In the genomic region with DNA sequence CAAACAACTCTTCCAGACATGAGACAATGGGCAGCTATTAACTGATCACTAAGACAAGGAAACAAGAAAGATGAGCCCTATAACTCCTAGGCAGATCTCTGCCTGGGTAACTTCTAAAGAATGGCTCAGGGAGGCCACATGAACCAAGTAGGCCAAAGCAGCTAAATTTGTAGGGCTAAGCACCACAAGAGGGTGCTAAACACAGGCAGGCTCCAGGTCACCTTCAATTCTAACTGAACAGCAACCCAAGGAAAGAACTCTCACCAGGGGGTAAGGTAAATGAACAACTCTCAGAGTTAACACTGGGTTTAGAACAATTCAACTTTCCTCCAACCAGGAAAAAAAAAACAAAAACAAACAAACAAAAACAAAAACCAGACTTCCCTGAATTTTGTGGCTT, we compare ENCODE assay signal across 7 mouse cellular contexts. TPM values are rescaled to one million over a fixed set of nuclear protein-coding genes. Genes with fewer than 3 reads are reported as not detected.
DNase-seq lines count a peak whose midpoint lies in the region; ATAC-seq and TF ChIP-seq lines count a peak whose summit lies in the region.

No protein-coding gene starts in this region.

- no peak for DNase-seq in left cerebral cortex, adult 2 months (ENCODE audit: extremely low spot score in 1 of 2, low spot score in 2 of 2)
- no peak for DNase-seq in left cerebral cortex, postnatal 36 days (ENCODE audit: low spot score in 2 of 2)
- DNase-seq in G1E (ENCODE audit: low spot score), result no peak
- peak; percentile 60 for DNase-seq in adrenal gland, postnatal 10 days
- peak; percentile 38 for DNase-seq in embryonic facial prominence, embryonic 14.5 days (ENCODE audit: low spot score)
- DNase-seq in lung, adult 2 months, result no peak
- DNase-seq in testis, postnatal 10 days (ENCODE audit: low spot score), result no peak

- 0 out of 2 replicates have a peak, but pooled peaks have one; percentile 23 for ATAC-seq in G1E (ENCODE audit: extremely low read depth, insufficient number of reproducible peaks, low FRiP score, poor library complexity, severe bottlenecking)
- ATAC-seq in embryonic facial prominence, embryonic 14.5 days (ENCODE audit: low read depth), result no peak

- peaks cover 44% of the 10 kb centered on the region for H3K36me3 ChIP-seq in G1E (replicated peaks)
- H3K36me3 ChIP-seq in embryonic facial prominence, embryonic 14.5 days (ENCODE audit: control insufficient read depth, insufficient read depth, low read length), result 0 out of 2 replicates have a peak, but pooled peaks cover 16% of the 10 kb centered on the region

- no peak overlapping the region for H3K9ac ChIP-seq in embryonic facial prominence, embryonic 14.5 days (ENCODE audit: low read depth, low read length)

- intact Hi-C loops in left cerebral cortex, adult 2 months (cut with DNase I), result loop anchor here (2.0 to 10.0 kb wide), 3 partner anchors 67 to 371 kb away; no protein-coding TSS in a partner anchor
- intact Hi-C loops in left cerebral cortex, postnatal 36 days (cut with DNase I), result no loop called here

- H3K4me1 ChIP-seq in G1E (ENCODE audit: insufficient read depth, low read depth, low read length), result peaks cover 28% of the 10 kb centered on the region
- no peaks in the 10 kb centered on the region for H3K4me1 ChIP-seq in embryonic facial prominence, embryonic 14.5 days (ENCODE audit: control insufficient read depth, insufficient read depth, low read length)
- no peaks in the 10 kb centered on the region for H3K4me1 ChIP-seq in lung, adult 2 months (ENCODE audit: control insufficient read depth, insufficient read depth, low read length)

- no peak overlapping the region for H3K4me2 ChIP-seq in embryonic facial prominence, embryonic 14.5 days (ENCODE audit: low read depth, low read length)

- no peaks in the 10 kb centered on the region for H3K27me3 ChIP-seq in G1E (ENCODE audit: insufficient read depth, low read length)
- no peaks in the 10 kb centered on the region for H3K27me3 ChIP-seq in embryonic facial prominence, embryonic 14.5 days (replicated peaks; ENCODE audit: control insufficient read depth, insufficient read depth, low read length)

- no peak for TF ChIP-seq POLR2A in lung, adult 2 months (IDR thresholded peaks at IDR 0.05; ENCODE audit: borderline replicate concordance, extremely low read depth, low read depth, low read length)

- H3K27ac ChIP-seq in left cerebral cortex, adult 2 months, result no peak overlapping the region
- H3K27ac ChIP-seq in embryonic facial prominence, embryonic 14.5 days (replicated peaks; ENCODE audit: low read depth, low read length), result no peak overlapping the region

- H3K4me3 ChIP-seq in left cerebral cortex, adult 2 months, result no peak overlapping the region
- no peak overlapping the region for H3K4me3 ChIP-seq in G1E (ENCODE audit: low read depth, low read length)
- no peak overlapping the region for H3K4me3 ChIP-seq in embryonic facial prominence, embryonic 14.5 days (ENCODE audit: low read depth, low read length)
- no peak overlapping the region for H3K4me3 ChIP-seq in lung, adult 2 months (replicated peaks; ENCODE audit: extremely low read depth, low read depth, low read length)

- no peaks in the 10 kb centered on the region for H3K9me3 ChIP-seq in G1E (replicated peaks)
- H3K9me3 ChIP-seq in embryonic facial prominence, embryonic 14.5 days (ENCODE audit: control insufficient read depth, low read length), result no peaks in the 10 kb centered on the region

- TF ChIP-seq CTCF in left cerebral cortex, adult 2 months (IDR thresholded peaks at IDR 0.05), result peak; percentile 62
- TF ChIP-seq CTCF in G1E (IDR thresholded peaks at IDR 0.05; ENCODE audit: low read depth, low read length), result no peak
- peak; percentile 48 for TF ChIP-seq CTCF in lung, adult 2 months (IDR thresholded peaks at IDR 0.05; ENCODE audit: insufficient read depth, low read length)

RNA-seq across cellular contexts. Expression of a gene that starts 48.5 kb away (rescaled TPM):
- total RNA-seq in left cerebral cortex, adult 2 months (2021), result 100 to 1,000 TPM; 102 to 107 TPM
- total RNA-seq in left cerebral cortex, postnatal 36 days (2021), result 100 to 1,000 TPM in 1 of 2 experiments, 10 to 100 TPM in 1; 92.3 to 102 TPM
- total RNA-seq in G1E (2014; fragmentation: Nextera tagmentation), result 38.8 and 42.0 TPM in 2 replicates
- total RNA-seq in G1E (2017), result 23.2 and 26.9 TPM in 2 replicates
- polyA plus RNA-seq in G1E (2012), result 10.5 and 10.9 TPM in 2 replicates
- total RNA-seq in adrenal gland, postnatal 10 days (2021), result 10 to 100 TPM; 33.0 to 36.1 TPM
- polyA plus RNA-seq in embryonic facial prominence, embryonic 14.5 days (2014; fragmentation: Nextera tagmentation; extraction: Ambion mirVana), result 33.6 and 33.9 TPM in 2 replicates
- 7.8 and 10.8 TPM in 2 replicates for polyA plus RNA-seq in lung, adult 2 months (2012; rRNA removed)

RNA-seq across cellular contexts. Expression of a gene that starts 53.8 kb away (rescaled TPM):
- 1 to 10 TPM; 4.4 to 5.8 TPM for total RNA-seq in left cerebral cortex, adult 2 months (2021)
- 1 to 10 TPM; 4.5 to 5.7 TPM for total RNA-seq in left cerebral cortex, postnatal 36 days (2021)
- not detected in 2 replicates for total RNA-seq in G1E (2014; fragmentation: Nextera tagmentation)
- not detected in 2 replicates for total RNA-seq in G1E (2017)
- polyA plus RNA-seq in G1E (2012), result not detected in 2 replicates
- total RNA-seq in adrenal gland, postnatal 10 days (2021), result 1 to 10 TPM; 3.2 to 5.2 TPM
- 5.5 and 17.2 TPM in 2 replicates for polyA plus RNA-seq in embryonic facial prominence, embryonic 14.5 days (2014; fragmentation: Nextera tagmentation; extraction: Ambion mirVana)
- 2.3 and 2.5 TPM in 2 replicates for polyA plus RNA-seq in lung, adult 2 months (2012; rRNA removed)

RNA-seq across cellular contexts. Expression of a gene that starts 55.9 kb away (rescaled TPM):
- total RNA-seq in left cerebral cortex, adult 2 months (2021), result 100 to 1,000 TPM; 159 to 177 TPM
- 100 to 1,000 TPM; 141 to 163 TPM for total RNA-seq in left cerebral cortex, postnatal 36 days (2021)
- not detected in 2 replicates for total RNA-seq in G1E (2014; fragmentation: Nextera tagmentation)
- total RNA-seq in G1E (2017), result 0.17 TPM in 1 of 2 replicates, not detected in the other
- polyA plus RNA-seq in G1E (2012), result not detected in 2 replicates
- total RNA-seq in adrenal gland, postnatal 10 days (2021), result 10 to 100 TPM; 17.0 to 30.7 TPM
- 8.8 and 9.0 TPM in 2 replicates for polyA plus RNA-seq in embryonic facial prominence, embryonic 14.5 days (2014; fragmentation: Nextera tagmentation; extraction: Ambion mirVana)
- polyA plus RNA-seq in lung, adult 2 months (2012; rRNA removed), result 1.2 and 2.1 TPM in 2 replicates

Comparison
In these comparisons a context has a peak if more than half of its experiments do, and no peak if none do; other contexts are left out.
1. DNase-seq: peak in adrenal gland, postnatal 10 days (single experiment) and embryonic facial prominence, embryonic 14.5 days (single experiment); none in left cerebral cortex, adult 2 months (0 of 2), left cerebral cortex, postnatal 36 days (0 of 2), G1E (single experiment), lung, adult 2 months (single experiment) and testis, postnatal 10 days (single experiment).
2. RNA of a gene that starts 53.8 kb away (total RNA-seq): 4.4 to 5.8 TPM in left cerebral cortex, adult 2 months, 4.5 to 5.7 TPM in left cerebral cortex, postnatal 36 days and 3.2 to 5.2 TPM in adrenal gland, postnatal 10 days; not detected in G1E; every median in the first group is over 4 times any median in the second.
3. RNA of a gene that starts 55.9 kb away (total RNA-seq): 159 to 177 TPM in left cerebral cortex, adult 2 months, 141 to 163 TPM in left cerebral cortex, postnatal 36 days and 17.0 to 30.7 TPM in adrenal gland, postnatal 10 days; 0.17 TPM in G1E; every median in the first group is over 10 times any median in the second.